Mouse (Mus musculus) liver, adult 10 weeks (tissue): Measurements from ENCODE around the gene Krt33b. TPM values are rescaled to one million over a fixed set of nuclear protein-coding genes. Genes with fewer than 3 reads are reported as not detected.

Source experiments
- polyA plus RNA-seq: library from polyadenylated mRNA; stranded (reverse); fragments of 350-450 nt; fragmentation: Illumina TruSeq; extraction: RNeasy Lipid Tissue Mini Kit (QIAGEN cat#74804); gene quantifications from one replicate; pipeline ENCODE4 v1.2.3, GENCODE M21; 2014; ENCODE audit warnings: low read depth, low replicate concordance

The Krt33b gene
- not detected for polyA plus RNA-seq

GRCm38 (mm10) chr11:100029768-100030167 is at the start of gene Krt33b:
Gene Krt33b (minus strand): TSS chr11:100029868.

GRCm38 (mm10) chr11:100050451-100050850 is 20.8 kb upstream of the Krt33b start, which contains the start of gene Krt31:
Gene Krt31 (minus strand): TSS chr11:100050551.

GRCm38 (mm10) chr11:100041454-100041853 is 11.8 kb upstream of the Krt33b start, which contains the start of gene Krt34:
Gene Krt34 (minus strand): TSS chr11:100041554.

GRCm38 (mm10) chr11:100016112-100016511 is 13.6 kb downstream of the Krt33b start, which contains the start of gene Krt33a:
Gene Krt33a (minus strand): TSS chr11:100016212.

GRCm38 (mm10) chr11:99993620-99994383 is 35.9 kb downstream of the Krt33b start, which contains the start of gene Krtap17-1:
Gene Krtap17-1 (minus strand): TSS chr11:99993994.

GRCm38 (mm10) chr11:99986180-99986647 is 43.5 kb downstream of the Krt33b start, which contains the start of gene Krtap16-1:
Gene Krtap16-1 (minus strand): TSS chr11:99986597.

GRCm38 (mm10) chr11:99978953-99979352 is 50.7 kb downstream of the Krt33b start, which contains the start of gene Krtap29-1:
Gene Krtap29-1 (minus strand): TSS chr11:99979053.

Other genes starting within 250 kb of the Krt33b start
- not detected for gene Krtap4-8, start 249.2 kb downstream of the Krt33b start, polyA plus RNA-seq
- gene Krtap4-9, start 244.7 kb downstream of the Krt33b start, polyA plus RNA-seq, result not detected
- not detected for gene Gm11596, start 236.4 kb downstream of the Krt33b start, polyA plus RNA-seq
- not detected for gene Gm11569, start 230.9 kb downstream of the Krt33b start, polyA plus RNA-seq
- gene Gm11554, start 225.4 kb downstream of the Krt33b start, polyA plus RNA-seq, result not detected
- gene Krtap4-13, start 220.0 kb downstream of the Krt33b start, polyA plus RNA-seq, result not detected
- gene Gm11564, start 214.2 kb downstream of the Krt33b start, polyA plus RNA-seq, result not detected
- not detected for gene 2300003K06Rik, start 191.8 kb downstream of the Krt33b start, polyA plus RNA-seq
- gene Krtap4-16, start 178.3 kb downstream of the Krt33b start, polyA plus RNA-seq, result not detected
- gene Gm11568, start 172.0 kb downstream of the Krt33b start, polyA plus RNA-seq, result not detected
- not detected for gene Gm11559, start 165.4 kb downstream of the Krt33b start, polyA plus RNA-seq
- not detected for gene Krtap9-1, start 156.5 kb downstream of the Krt33b start, polyA plus RNA-seq
- gene Gm11567, start 150.7 kb downstream of the Krt33b start, polyA plus RNA-seq, result not detected
- gene Krtap31-1, start 121.9 kb downstream of the Krt33b start, polyA plus RNA-seq, result not detected
- not detected for gene Gm11565, start 115.1 kb downstream of the Krt33b start, polyA plus RNA-seq
- not detected for gene Krtap31-2, start 93.6 kb downstream of the Krt33b start, polyA plus RNA-seq
- gene Krtap9-5, start 81.4 kb downstream of the Krt33b start, polyA plus RNA-seq, result not detected
- not detected for gene Krtap29-1, start 50.8 kb downstream of the Krt33b start, polyA plus RNA-seq
- gene Krtap16-1, start 43.3 kb downstream of the Krt33b start, polyA plus RNA-seq, result not detected
- gene Krtap17-1, start 35.9 kb downstream of the Krt33b start, polyA plus RNA-seq, result not detected
- gene Krt33a, start 13.7 kb downstream of the Krt33b start, polyA plus RNA-seq, result not detected
- gene Krt34, start 11.7 kb upstream of the Krt33b start, polyA plus RNA-seq, result not detected
- not detected for gene Krt31, start 20.7 kb upstream of the Krt33b start, polyA plus RNA-seq
- not detected for gene Krt32, start 58.4 kb upstream of the Krt33b start, polyA plus RNA-seq
- gene Krt35, start 66.4 kb upstream of the Krt33b start, polyA plus RNA-seq, result not detected
- not detected for gene Krt36, start 75.8 kb upstream of the Krt33b start, polyA plus RNA-seq
- gene Krt13, start 91.7 kb upstream of the Krt33b start, polyA plus RNA-seq, result not detected
- not detected for gene Krt15, start 106.1 kb upstream of the Krt33b start, polyA plus RNA-seq
- gene Krt19, start 118.8 kb upstream of the Krt33b start, polyA plus RNA-seq, result not detected
- gene Krt9, start 163.4 kb upstream of the Krt33b start, polyA plus RNA-seq, result not detected
- gene Krt14, start 177.7 kb upstream of the Krt33b start, polyA plus RNA-seq, result not detected
- not detected for gene Krt16, start 219.0 kb upstream of the Krt33b start, polyA plus RNA-seq
- gene Krt17, start 231.2 kb upstream of the Krt33b start, polyA plus RNA-seq, result not detected
- not detected for gene Krt42, start 240.0 kb upstream of the Krt33b start, polyA plus RNA-seq